In the genomic region with DNA sequence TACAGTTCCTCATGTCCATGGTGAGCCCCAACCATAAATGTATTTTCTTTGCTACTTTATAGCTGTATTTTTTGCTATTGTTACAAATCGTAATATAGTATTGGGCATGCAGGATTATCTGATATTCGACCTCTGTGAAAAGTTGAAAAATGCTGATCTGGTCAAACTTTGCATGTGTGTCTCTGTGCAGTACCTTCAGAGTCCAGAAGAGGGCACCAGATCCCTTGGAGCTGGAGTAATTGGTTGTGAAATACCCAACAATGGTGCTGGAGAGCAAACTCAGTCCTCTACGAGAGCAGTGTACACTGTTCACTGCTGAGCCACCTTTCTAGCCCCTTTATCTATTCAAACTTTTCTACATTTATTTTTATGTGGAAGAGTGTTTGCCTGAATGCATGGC, we compare ENCODE assay signal across 9 mouse cellular contexts. TPM values are rescaled to one million over a fixed set of nuclear protein-coding genes. Genes with fewer than 3 reads are reported as not detected.
A peak's percentile ranks its signal among the peaks of the same experiment; 100 is the strongest.
DNase-seq lines count a peak whose midpoint lies in the region; ATAC-seq and TF ChIP-seq lines count a peak whose summit lies in the region.
"Had no signal": no experiment of that assay in that cellular context is flagged by ENCODE, and none has a peak within 500 bp of the region (broad histone marks: within the 10 kb centered on the region; RNA-seq: fewer than 3 reads in every experiment).

No protein-coding gene starts in this region.

- H3K4me1 ChIP-seq in hindbrain, embryonic 11.5 days (replicated peaks; ENCODE audit: control insufficient read depth, insufficient read depth, low read length) = no peaks in the 10 kb centered on the region
- H3K4me1 ChIP-seq in hindbrain, embryonic 13.5 days (replicated peaks) = no peaks in the 10 kb centered on the region
- H3K4me1 ChIP-seq in E14TG2a.4 (replicated peaks; ENCODE audit: low read depth, low read length) = peaks cover 33% of the 10 kb centered on the region
- no peaks in the 10 kb centered on the region for H3K4me1 ChIP-seq in bone marrow, adult 2 months (ENCODE audit: control insufficient read depth, insufficient read depth, low read length)
- H3K4me1 ChIP-seq: limb, embryonic 12.5 days had no signal

- no peaks in the 10 kb centered on the region for H3K36me3 ChIP-seq in hindbrain, embryonic 11.5 days (ENCODE audit: control insufficient read depth, insufficient read depth, low read length)
- H3K36me3 ChIP-seq in hindbrain, embryonic 13.5 days = peaks cover 18% of the 10 kb centered on the region; the same call in 1 of the 2 replicates
- peaks cover 52% of the 10 kb centered on the region for H3K36me3 ChIP-seq in E14TG2a.4 (ENCODE audit: insufficient read depth, low read length)

- no peaks in the 10 kb centered on the region for H3K9me3 ChIP-seq in hindbrain, embryonic 11.5 days (ENCODE audit: control insufficient read depth, low read length)
- no peaks in the 10 kb centered on the region for H3K9me3 ChIP-seq in hindbrain, embryonic 13.5 days
- 0 out of 2 replicates have a peak, but pooled peaks cover 4% of the 10 kb centered on the region for H3K9me3 ChIP-seq in E14TG2a.4 (ENCODE audit: low read length)

- no peak overlapping the region for H3K4me2 ChIP-seq in hindbrain, embryonic 11.5 days (replicated peaks; ENCODE audit: low read depth, low read length)
- no peak overlapping the region for H3K4me2 ChIP-seq in hindbrain, embryonic 13.5 days
- H3K4me2 ChIP-seq: limb, embryonic 12.5 days had no signal

- no peak overlapping the region for H3K27ac ChIP-seq in hindbrain, embryonic 11.5 days (ENCODE audit: low read depth, low read length)
- no peak overlapping the region for H3K27ac ChIP-seq in hindbrain, embryonic 13.5 days
- H3K27ac ChIP-seq in bone marrow, adult 2 months (ENCODE audit: control insufficient read depth, insufficient read depth, low read depth, low read length, poor library complexity) = no peak overlapping the region
- H3K27ac ChIP-seq: limb, embryonic 12.5 days had no signal

- intact Hi-C loops in left cerebral cortex, postnatal 4 days (cut with DNase I) = loop anchor here (5.0 kb wide), 1 partner anchor 90 kb away; no protein-coding TSS in a partner anchor

- DNase-seq in hindbrain, embryonic 11.5 days (ENCODE audit: low spot score) = peak; percentile 77
- DNase-seq in gastrocnemius, postnatal 10 days = peak; percentile 75
- peak; percentile 51 for DNase-seq in left cerebral cortex, postnatal 4 days
- DNase-seq in thymus, postnatal 36 days = peak; percentile 50 to 64

- no peak for TF ChIP-seq POLR2A in bone marrow, adult 2 months (IDR thresholded peaks at IDR 0.05; ENCODE audit: borderline replicate concordance, control insufficient read depth, low read depth, low read length)

- no peak overlapping the region for H3K4me3 ChIP-seq in hindbrain, embryonic 11.5 days (ENCODE audit: low read depth, low read length)
- H3K4me3 ChIP-seq in hindbrain, embryonic 13.5 days = no peak overlapping the region
- H3K4me3 ChIP-seq in E14TG2a.4 (replicated peaks; ENCODE audit: low read length) = no peak overlapping the region
- H3K4me3 ChIP-seq in bone marrow, adult 2 months (replicated peaks; ENCODE audit: control insufficient read depth, low read depth, low read length) = no peak overlapping the region
- H3K4me3 ChIP-seq: limb, embryonic 12.5 days had no signal

- ATAC-seq in hindbrain, embryonic 11.5 days (ENCODE audit: low FRiP score) = no peak
- ATAC-seq in hindbrain, embryonic 13.5 days (ENCODE audit: low FRiP score) = no peak
- peak; percentile 84 for ATAC-seq in neutrophil, adult 5-6 weeks (ENCODE audit: extremely low read depth, insufficient number of reproducible peaks, low FRiP score, poor library complexity, severe bottlenecking)

- H3K9ac ChIP-seq in hindbrain, embryonic 11.5 days (ENCODE audit: low read depth, low read length) = no peak overlapping the region
- H3K9ac ChIP-seq in hindbrain, embryonic 13.5 days = no peak overlapping the region
- H3K9ac ChIP-seq: limb, embryonic 12.5 days had no signal

- no peaks in the 10 kb centered on the region for H3K27me3 ChIP-seq in hindbrain, embryonic 11.5 days (ENCODE audit: control insufficient read depth, insufficient read depth, low read length)
- no peaks in the 10 kb centered on the region for H3K27me3 ChIP-seq in hindbrain, embryonic 13.5 days
- H3K27me3 ChIP-seq in E14TG2a.4 (ENCODE audit: insufficient read depth, low read length) = no peaks in the 10 kb centered on the region
- H3K27me3 ChIP-seq: limb, embryonic 12.5 days had no signal

- peak; percentile 97 for TF ChIP-seq CTCF in E14TG2a.4 (conservative IDR thresholded peaks at IDR 0.05; ENCODE audit: low read length)
- peak; percentile 60 for TF ChIP-seq CTCF in bone marrow, adult 2 months (IDR thresholded peaks at IDR 0.05; ENCODE audit: control insufficient read depth, insufficient read depth, low read length)

- WGBS in hindbrain, embryonic 11.5 days = 61% methylated on average over 3 of the region's 3 CpGs
- 66% methylated on average over 3 of the region's 3 CpGs for WGBS in hindbrain, embryonic 13.5 days
- WGBS in bone marrow, adult 2 months = 41% methylated on average over 3 of the region's 3 CpGs

RNA-seq across cellular contexts. Expression of gene Rexo2, which starts 13.6 kb away (rescaled TPM):
- 80.3 and 88.0 TPM in 2 replicates for polyA plus RNA-seq in hindbrain, embryonic 11.5 days (2014; fragmentation: Nextera tagmentation; extraction: Ambion mirVana)
- polyA plus RNA-seq in hindbrain, embryonic 13.5 days (2015; fragmentation: Nextera tagmentation; extraction: Ambion mirVana) = 80.8 and 91.1 TPM in 2 replicates
- 64.8 and 68.4 TPM in 2 replicates for polyA plus RNA-seq in bone marrow, adult 2 months (2011; ENCODE audit: insufficient read depth, insufficient read length, low replicate concordance, missing spikeins)
- total RNA-seq in gastrocnemius, postnatal 10 days (2021) = 10 to 100 TPM; 57.9 to 62.4 TPM
- total RNA-seq in left cerebral cortex, postnatal 4 days (2021) = 100 to 1,000 TPM in 1 of 2 experiments, 10 to 100 TPM in 1; 92.2 to 105 TPM
- 44.6 and 51.6 TPM in 2 replicates for total RNA-seq in neutrophil, adult 5-6 weeks (2017)

RNA-seq across cellular contexts. Expression of gene Rbm7, which starts 28.3 kb away (rescaled TPM):
- polyA plus RNA-seq in hindbrain, embryonic 11.5 days (2014; fragmentation: Nextera tagmentation; extraction: Ambion mirVana) = 116 and 122 TPM in 2 replicates
- polyA plus RNA-seq in hindbrain, embryonic 13.5 days (2015; fragmentation: Nextera tagmentation; extraction: Ambion mirVana) = 85.8 and 93.7 TPM in 2 replicates
- polyA plus RNA-seq in bone marrow, adult 2 months (2011; ENCODE audit: insufficient read depth, insufficient read length, low replicate concordance, missing spikeins) = 14.9 and 22.1 TPM in 2 replicates
- 10 to 100 TPM; 20.9 to 24.2 TPM for total RNA-seq in gastrocnemius, postnatal 10 days (2021)
- 10 to 100 TPM; 39.2 to 42.9 TPM for total RNA-seq in left cerebral cortex, postnatal 4 days (2021)
- total RNA-seq in neutrophil, adult 5-6 weeks (2017) = 112 and 126 TPM in 2 replicates

RNA-seq across cellular contexts. Expression of gene Gm5617, which starts 28.4 kb away (rescaled TPM):
- 34.5 and 35.2 TPM in 2 replicates for polyA plus RNA-seq in hindbrain, embryonic 11.5 days (2014; fragmentation: Nextera tagmentation; extraction: Ambion mirVana)
- 33.4 and 34.4 TPM in 2 replicates for polyA plus RNA-seq in hindbrain, embryonic 13.5 days (2015; fragmentation: Nextera tagmentation; extraction: Ambion mirVana)
- polyA plus RNA-seq in bone marrow, adult 2 months (2011; ENCODE audit: insufficient read depth, insufficient read length, low replicate concordance, missing spikeins) = 1.9 and 7.9 TPM in 2 replicates
- 10 to 100 TPM; 12.9 to 14.1 TPM for total RNA-seq in gastrocnemius, postnatal 10 days (2021)
- total RNA-seq in left cerebral cortex, postnatal 4 days (2021) = 10 to 100 TPM in 1 of 2 experiments, 1 to 10 TPM in 1; 7.3 to 10.1 TPM
- total RNA-seq in neutrophil, adult 5-6 weeks (2017) = 8.1 and 10.1 TPM in 2 replicates
